Mouse (Mus musculus): Measurements from ENCODE around the gene Icam1. TPM values are rescaled to one million over a fixed set of nuclear protein-coding genes. Genes with fewer than 3 reads are reported as not detected.
"Not testable (repeated sequence)": the region's sequence is repeated elsewhere in the genome, so short reads cannot be mapped to it uniquely, and the experiment has no call there.

Icam1 gene
- total RNA-seq, 2 experiments from 2014 or later: 2.0 to 3.6 TPM

DNA sequence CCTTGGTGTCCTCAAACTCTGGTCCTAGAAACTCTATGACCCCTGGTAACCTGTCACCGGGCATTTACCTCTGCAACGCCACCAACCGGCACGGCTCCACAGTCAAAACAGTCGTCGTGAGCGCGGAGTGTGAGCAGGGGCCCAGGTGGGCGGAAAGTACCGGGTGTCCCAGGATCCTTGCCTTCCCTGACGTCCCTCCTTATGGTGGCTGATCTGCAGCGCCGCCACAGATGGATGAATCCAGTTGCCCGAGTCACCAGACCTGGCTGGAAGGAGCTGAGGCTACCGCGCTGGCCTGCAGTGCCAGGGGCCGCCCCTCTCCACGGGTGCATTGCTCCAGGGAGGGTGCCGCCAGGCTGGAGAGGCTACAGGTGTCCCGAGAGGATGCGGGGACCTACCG lies 20.9 kb downstream of the Icam1 start:
- intact Hi-C loops (cut with DNase I): no loop called here

DNA sequence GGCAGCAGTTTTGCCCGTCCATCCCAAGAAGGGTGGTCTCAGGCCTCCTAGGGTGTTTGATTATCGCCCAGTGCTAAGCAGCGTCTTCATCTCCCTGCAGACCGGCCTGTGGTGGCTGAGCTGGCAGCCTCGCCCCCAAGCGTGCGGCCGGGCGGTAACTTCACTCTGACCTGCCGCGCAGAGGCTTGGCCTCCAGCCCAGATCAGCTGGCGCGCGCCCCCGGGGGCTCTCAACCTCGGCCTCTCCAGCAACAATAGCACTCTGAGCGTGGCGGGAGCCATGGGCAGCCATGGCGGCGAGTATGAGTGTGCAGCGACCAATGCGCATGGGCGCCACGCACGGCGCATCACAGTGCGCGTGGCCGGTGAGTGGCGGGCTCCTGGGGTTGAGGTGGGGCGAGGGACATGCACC lies 21.7 kb downstream of the Icam1 start:
- peak; percentile 50 to 57 for DNase-seq (ENCODE audit: extremely low spot score in 1 of 2, low spot score in 2 of 2)
- TF ChIP-seq CTCF (IDR thresholded peaks at IDR 0.05): no peak
- intact Hi-C loops (cut with DNase I): no loop called here
- Histone ChIP-seq H3K27ac (peak overlapping the region; percentile 69), H3K4me3 (peak overlapping the region; percentile 28)

More for the DNA sequence above, 20.9 kb downstream of the Icam1 start:
- no peak for TF ChIP-seq CTCF (IDR thresholded peaks at IDR 0.05)
- Histone ChIP-seq H3K4me3 (0 out of 2 replicates have a peak overlapping the region, but pooled peaks have one; percentile 6), H3K27ac (peak overlapping the region; percentile 69; the same call in 1 of the 2 replicates)
- DNase-seq (ENCODE audit: extremely low spot score in 1 of 2, low spot score in 2 of 2): peak; percentile 24 to 28

DNA sequence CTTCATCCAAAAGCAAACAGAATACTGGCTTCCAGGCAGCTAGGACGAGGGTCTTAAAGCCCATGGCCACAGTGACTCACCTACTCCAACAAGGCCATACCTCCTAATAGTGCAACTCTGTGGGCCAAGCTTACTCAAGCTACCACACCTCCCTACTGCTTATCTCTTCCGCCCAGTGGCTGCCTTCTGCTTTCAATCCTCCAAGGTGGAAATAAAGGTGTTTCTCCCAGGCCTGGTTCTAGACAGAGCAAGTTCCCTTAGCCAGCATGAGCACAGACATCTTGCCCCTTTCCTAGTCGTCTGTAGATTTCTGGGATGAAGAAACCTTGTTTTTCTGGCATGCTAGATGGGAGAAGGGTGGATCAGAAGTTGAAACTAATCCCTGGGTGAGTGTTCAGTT lies 24.0 kb downstream of the Icam1 start:
- DNase-seq (ENCODE audit: extremely low spot score in 1 of 2, low spot score in 2 of 2): no peak
- intact Hi-C loops (cut with DNase I): loop anchor here (2.0 kb wide), 1 partner anchor 33 kb away; the partner anchor contains the start of genes Fdx1l and Gm49373
- peak overlapping the region; percentile 58 for H3K27ac ChIP-seq
- no peak for TF ChIP-seq CTCF (IDR thresholded peaks at IDR 0.05)
- H3K4me3 ChIP-seq: no peak overlapping the region

DNA sequence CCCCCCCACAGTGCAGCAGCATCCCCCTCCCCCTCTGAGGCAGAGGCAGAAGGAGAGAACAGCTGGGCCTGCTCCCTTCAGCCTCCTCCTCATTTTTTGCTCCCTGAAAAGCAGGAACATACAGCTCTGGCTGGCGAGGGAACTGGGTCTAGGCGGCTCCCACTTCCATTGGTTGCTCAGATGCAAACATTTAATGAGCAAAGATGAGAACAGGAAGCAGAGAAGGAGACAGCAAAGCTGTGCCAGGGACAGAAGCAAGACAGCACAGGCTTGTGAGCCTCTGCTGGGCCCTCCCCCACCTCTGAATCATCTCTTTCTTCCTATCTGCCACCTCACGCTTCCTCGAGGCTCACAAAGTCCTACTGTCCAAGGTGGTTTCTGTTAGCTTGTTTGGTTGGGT lies 25.5 kb downstream of the Icam1 start:
- peak; percentile 63 to 73 for DNase-seq (ENCODE audit: extremely low spot score in 1 of 2, low spot score in 2 of 2)
- Histone ChIP-seq H3K4me3 (no peak overlapping the region), H3K27ac (peak overlapping the region; percentile 87; the same call in 1 of the 2 replicates)
- no peak for TF ChIP-seq CTCF (IDR thresholded peaks at IDR 0.05)
- intact Hi-C loops (cut with DNase I): loop anchor here (1.0 to 2.0 kb wide), 2 partner anchors 22 to 31 kb away; partner anchors contain the start of genes Fdx1l and Gm49373

DNA sequence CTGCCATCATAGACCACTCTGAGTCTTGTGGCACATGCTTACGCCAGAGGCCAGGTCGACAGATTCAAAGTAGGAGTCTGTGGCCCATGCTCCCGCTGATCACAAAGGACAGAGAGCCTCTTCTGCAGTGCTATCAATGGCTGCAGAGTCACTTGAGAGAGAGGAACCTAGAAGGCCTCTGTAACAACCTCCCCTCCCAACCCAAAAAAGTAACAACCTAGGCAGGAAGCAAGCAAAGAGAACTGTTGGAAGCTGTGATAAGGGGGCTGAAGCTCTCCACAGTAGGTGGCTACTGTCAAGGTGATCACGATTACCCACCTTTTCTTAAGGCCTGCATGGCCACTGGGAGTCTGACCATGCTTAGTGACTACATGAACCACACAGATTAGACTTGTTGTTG lies 27.8 kb downstream of the Icam1 start:
- no peak for DNase-seq (ENCODE audit: extremely low spot score in 1 of 2, low spot score in 2 of 2)
- intact Hi-C loops (cut with DNase I): no loop called here
- Histone ChIP-seq H3K4me3 (no peak overlapping the region), H3K27ac (no peak overlapping the region)
- no peak for TF ChIP-seq CTCF (IDR thresholded peaks at IDR 0.05)

DNA sequence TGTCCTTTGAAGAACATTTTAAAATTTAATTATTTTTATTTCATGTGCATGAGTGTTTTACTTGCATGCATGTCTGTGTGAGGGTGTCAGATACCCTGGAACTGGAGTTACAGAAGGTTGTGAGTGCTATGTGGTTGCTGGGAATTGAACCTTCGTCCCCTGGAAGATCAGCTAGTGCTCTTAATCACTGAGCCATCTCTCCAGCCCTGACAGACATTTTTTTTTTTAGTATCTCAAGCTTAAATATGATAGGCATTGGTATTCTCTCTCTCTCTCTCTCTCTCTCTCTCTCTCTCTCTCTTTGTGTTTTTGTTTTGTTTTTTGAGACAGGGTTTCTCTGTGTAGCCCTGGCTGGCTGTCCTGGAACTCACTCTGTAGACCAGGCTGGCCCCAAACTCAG lies 29.0 kb downstream of the Icam1 start:
- H3K27ac ChIP-seq; H3K4me3 ChIP-seq; intact Hi-C loops (cut with DNase I); DNase-seq (ENCODE audit: extremely low spot score in 1 of 2, low spot score in 2 of 2): not testable (repeated sequence)

DNA sequence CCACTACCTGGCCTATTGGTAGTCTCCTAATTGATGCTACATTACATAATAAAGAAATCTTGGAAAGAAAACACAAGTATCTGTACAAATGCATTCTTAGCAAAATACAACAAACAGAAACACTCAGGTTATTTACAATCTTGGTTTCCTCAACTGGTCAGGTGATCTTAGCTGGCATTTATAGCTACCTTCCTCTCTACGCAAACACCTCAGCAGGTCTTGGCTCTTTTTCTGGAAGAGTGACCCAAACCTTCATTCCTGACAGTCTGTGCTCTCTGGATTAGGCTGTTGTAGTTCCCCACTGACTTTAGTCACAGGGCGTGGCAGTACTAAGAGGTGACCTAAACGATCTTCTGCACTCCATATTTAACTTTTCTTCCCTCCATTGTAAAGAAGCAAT lies 29.4 kb downstream of the Icam1 start:
- intact Hi-C loops (cut with DNase I): no loop called here

DNA sequence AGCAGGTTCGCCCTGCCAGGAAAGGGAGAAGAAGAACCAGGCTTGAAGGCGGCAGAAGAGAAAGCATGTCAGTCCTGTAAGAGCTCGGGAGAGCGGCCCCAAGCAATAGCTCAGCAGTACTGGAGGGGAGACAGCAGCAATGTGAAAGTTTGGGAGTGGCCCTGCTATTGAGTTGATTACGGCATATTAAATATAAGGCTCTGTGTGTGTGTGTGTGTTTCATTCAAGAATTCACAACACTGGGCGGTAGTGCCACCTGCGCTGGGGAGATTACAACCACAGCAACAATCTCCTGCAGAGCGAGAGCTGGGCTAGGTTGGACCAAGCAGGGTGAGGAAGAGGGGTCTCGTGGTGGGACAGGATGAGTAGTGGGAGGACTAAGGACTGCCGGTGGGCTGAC lies 35.8 kb downstream of the Icam1 start:
- no peak for TF ChIP-seq CTCF (IDR thresholded peaks at IDR 0.05)
- no peak overlapping the region for H3K27ac ChIP-seq
- no peak for DNase-seq (ENCODE audit: extremely low spot score in 1 of 2, low spot score in 2 of 2)
- intact Hi-C loops (cut with DNase I): no loop called here
- H3K4me3 ChIP-seq: no peak overlapping the region

More for the DNA sequence above, 29.4 kb downstream of the Icam1 start:
- H3K4me3 ChIP-seq: no peak overlapping the region
- no peak for TF ChIP-seq CTCF (IDR thresholded peaks at IDR 0.05)
- no peak overlapping the region for H3K27ac ChIP-seq
- no peak for DNase-seq (ENCODE audit: extremely low spot score in 1 of 2, low spot score in 2 of 2)

DNA sequence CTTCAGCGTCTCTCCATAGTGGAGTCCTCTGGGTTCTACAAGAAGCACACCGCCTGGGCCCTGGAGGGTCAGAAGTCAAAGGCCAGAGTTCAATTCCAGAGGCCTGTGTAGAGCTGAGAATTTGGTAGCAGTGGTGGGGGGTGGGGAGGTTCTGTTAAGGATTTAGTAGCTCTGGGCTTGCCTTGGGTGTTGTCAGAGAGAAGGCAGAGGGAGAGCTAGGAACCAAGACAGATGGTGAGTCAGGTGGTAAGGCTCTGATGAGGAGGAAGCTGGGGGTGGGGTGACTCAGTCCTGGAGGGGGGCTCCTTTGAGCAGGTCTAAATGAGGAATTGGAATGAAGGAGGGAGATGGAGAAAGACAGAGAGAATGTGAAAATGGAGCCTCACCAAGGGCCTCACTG lies 47.1 kb downstream of the Icam1 start:
- peak overlapping the region; percentile 91 for H3K27ac ChIP-seq
- no peak for TF ChIP-seq CTCF (IDR thresholded peaks at IDR 0.05)
- intact Hi-C loops (cut with DNase I): loop anchor here (1.0 kb wide), 2 partner anchors 22 to 31 kb away; partner anchors contain the start of gene Icam5
- H3K4me3 ChIP-seq: no peak overlapping the region
- DNase-seq (ENCODE audit: extremely low spot score in 1 of 2, low spot score in 2 of 2): peak; percentile 70 to 76

DNA sequence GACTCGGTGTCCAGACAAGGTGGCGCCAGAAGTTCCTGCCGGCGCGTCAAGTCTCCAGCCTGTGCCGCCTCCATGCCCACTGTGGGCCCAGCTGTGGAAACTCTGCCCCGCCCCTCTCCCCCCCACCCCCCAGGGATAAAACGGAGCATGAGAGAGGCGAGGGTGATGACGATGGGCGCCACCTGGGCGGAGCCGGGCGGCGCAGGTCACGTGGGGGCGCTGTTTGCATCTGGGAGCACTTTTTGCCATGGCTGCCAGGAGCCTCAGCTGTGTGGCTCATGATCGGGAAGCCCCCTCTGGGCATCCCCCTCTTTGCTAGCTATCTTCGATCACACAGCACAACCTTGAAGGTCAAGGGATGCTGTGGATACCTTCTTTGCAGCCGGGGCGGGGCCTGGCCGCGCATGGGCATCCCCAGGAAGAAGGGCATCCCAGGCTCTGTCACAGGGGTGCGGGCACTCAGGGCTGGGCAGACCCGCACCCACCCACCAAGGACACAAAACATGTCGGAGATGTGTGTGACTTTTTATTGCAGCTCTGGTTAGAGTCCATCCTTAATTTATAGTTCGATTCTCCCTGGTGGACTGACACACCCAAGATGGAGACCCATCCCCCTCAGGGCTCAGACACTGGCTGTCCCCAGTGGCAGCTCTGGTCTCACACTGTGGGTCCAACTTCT lies 51.4 kb downstream of the Icam1 start, which contains the start of gene Zglp1:
Gene Zglp1 (minus strand): TSS at position 88 of the 679 bp plus-strand sequence.
- intact Hi-C loops (cut with DNase I): no loop called here
- Histone ChIP-seq H3K27ac (no peak within 1 kb of the TSS), H3K4me3 (no peak within 1 kb of the TSS)
- DNase-seq (ENCODE audit: extremely low spot score in 1 of 2, low spot score in 2 of 2): no peak
- TF ChIP-seq CTCF (IDR thresholded peaks at IDR 0.05): no peak

DNA sequence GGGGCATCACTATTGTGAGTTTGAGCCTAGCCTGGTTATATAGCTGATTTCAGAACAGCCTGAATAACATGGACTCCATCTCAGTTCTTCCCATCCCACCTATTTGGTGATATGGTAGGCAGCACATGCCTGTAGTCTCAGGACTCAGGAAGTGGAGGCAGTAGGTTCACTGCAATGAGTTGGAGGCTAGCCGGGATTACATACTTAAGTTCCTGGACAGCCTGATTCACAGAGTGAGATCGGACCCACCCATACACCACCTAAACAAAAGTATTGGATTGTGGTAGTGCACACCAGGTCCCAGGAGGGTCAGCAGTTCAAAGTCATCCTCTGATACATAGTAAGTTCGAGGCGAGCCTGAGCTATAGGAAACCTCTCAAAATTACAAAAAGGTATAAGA lies 56.9 kb downstream of the Icam1 start:
- peak overlapping the region; percentile 94 for H3K4me3 ChIP-seq
- intact Hi-C loops (cut with DNase I): loop anchor here (1.0 to 5.0 kb wide), 4 partner anchors 32 to 175 kb away; partner anchors contain the start of genes Eif3g and Tyk2
- peak overlapping the region; percentile 85 for H3K27ac ChIP-seq
- TF ChIP-seq CTCF (IDR thresholded peaks at IDR 0.05): no peak
- DNase-seq (ENCODE audit: extremely low spot score in 1 of 2, low spot score in 2 of 2): no peak

DNA sequence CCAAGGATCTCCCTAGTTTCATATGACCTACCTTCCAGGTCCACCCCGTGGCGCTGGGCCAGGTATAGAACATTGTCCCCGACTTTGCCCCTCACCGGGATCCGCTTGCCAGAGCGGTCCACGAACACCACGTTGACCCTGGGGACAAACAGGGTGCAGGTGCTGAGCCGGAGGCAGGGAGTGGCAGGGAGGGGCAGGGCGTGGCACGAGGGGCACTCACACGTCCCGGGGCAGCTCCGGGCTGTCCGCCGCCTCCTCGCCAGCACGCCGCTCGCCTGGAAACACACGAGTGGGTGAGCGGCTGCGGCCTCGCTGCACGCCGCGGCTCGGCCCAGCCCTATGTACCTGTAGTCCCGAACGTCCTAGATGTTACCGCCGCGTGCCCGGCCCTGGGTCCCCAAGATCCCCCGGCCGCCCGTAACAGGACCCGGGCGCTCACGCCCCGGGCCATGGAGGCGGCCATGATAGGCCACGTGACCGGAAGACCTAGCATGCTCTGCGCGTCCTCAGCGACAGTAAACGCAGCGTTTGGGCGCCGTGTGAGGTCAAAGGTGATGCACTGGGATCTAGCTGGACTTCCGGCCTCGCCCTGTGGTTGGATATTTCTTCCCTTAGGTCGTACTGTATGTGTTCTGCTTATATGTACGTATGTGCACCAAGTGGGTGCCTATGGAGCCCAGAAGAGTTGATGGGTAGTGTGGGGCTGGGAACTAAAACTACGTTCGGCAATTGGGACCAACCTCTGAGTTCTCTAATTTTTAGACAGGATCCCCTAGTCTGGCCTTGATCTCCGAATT lies 57.5 kb downstream of the Icam1 start, which contains the start of the genes Gm49373 and Fdx1l:
Gene Gm49373 (minus strand): TSS at position 53 of the 797 bp plus-strand sequence.
Gene Fdx1l (minus strand): TSS at position 571 of the 797 bp plus-strand sequence.
- intact Hi-C loops (cut with DNase I): loop anchor here (2.0 to 5.0 kb wide), 3 partner anchors 32 to 176 kb away; partner anchors contain the start of genes Eif3g and Tyk2
- peak within 1 kb of the TSS; percentile 94 for H3K4me3 ChIP-seq
- TF ChIP-seq CTCF (IDR thresholded peaks at IDR 0.05): no peak
- H3K27ac ChIP-seq: peak within 1 kb of the TSS; percentile 85
- DNase-seq (ENCODE audit: extremely low spot score in 1 of 2, low spot score in 2 of 2): peak; percentile 89 to 90

Measured in left cerebral cortex, adult 2 months (tissue).